8 mouse cellular contexts compared by ENCODE assay signal in the genomic region with DNA sequence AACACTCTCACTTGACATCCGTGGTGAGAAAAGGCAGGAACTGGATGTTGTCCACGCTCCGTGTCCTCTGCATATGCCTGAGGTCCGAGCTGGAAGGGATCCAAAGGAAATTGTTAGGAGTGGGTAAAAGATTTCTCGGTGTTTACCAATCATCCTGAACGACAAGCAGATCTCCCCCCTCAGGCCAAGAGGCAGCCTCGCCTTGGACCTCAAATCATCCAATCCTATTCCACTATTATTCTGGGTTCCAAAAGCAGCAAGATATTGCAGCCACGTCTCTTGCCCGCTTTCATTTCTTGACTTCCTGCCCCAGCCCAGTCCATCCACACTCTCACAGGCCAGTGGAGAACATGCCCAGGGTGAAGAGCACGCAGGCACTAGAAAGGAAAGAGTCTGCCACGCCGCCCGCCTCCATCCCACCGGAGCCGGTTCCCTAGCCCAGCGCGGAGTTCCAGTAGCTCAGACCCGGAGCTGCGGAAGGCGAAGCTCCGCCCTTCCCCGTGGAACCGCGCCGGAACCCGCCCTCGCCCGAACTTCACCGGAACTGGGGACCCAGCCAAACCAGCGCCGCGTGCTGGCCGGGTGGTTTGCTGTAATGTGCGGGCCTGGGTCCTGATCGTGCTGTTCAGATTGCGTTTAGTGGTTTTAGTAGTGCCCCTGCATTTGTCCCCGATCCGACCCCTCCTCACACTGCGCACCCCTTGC. TPM values are rescaled to one million over a fixed set of nuclear protein-coding genes. Genes with fewer than 3 reads are reported as not detected.
DNase-seq lines count a peak whose midpoint lies in the region; ATAC-seq lines count a peak whose summit lies in the region.

A gene (minus strand): TSS at position 520 of the 705 bp plus-strand sequence.

- H3K4me1 ChIP-seq in hindbrain, embryonic 16.5 days (ENCODE audit: control insufficient read depth, insufficient read depth, low read depth, low read length) = peaks cover 37% of the 10 kb centered on the region
- peaks cover 59% of the 10 kb centered on the region for H3K4me1 ChIP-seq in megakaryocyte, embryonic 14.5 days

- H3K9me3 ChIP-seq in hindbrain, embryonic 16.5 days (ENCODE audit: control insufficient read depth, low read length) = no peaks in the 10 kb centered on the region
- no peaks in the 10 kb centered on the region for H3K9me3 ChIP-seq in megakaryocyte, embryonic 14.5 days

- peak within 1 kb of the TSS; percentile 86 for H3K4me2 ChIP-seq in hindbrain, embryonic 16.5 days (ENCODE audit: low read length)

- DNase-seq in T-cell, adult 2 months (ENCODE audit: low spot score) = peak; percentile 70
- DNase-seq in cerebellum, postnatal 36 days = peak; percentile 83 to 88
- peak; percentile 73 to 82 for DNase-seq in gastrocnemius, adult 8-10 months (ENCODE audit: low spot score in 2 of 2)
- peak; percentile 73 to 93 for DNase-seq in left cerebral cortex, postnatal 10 days (ENCODE audit: extremely low spot score in 1 of 2, low spot score in 2 of 2)
- DNase-seq in right cerebral cortex, postnatal 25 days = peak; percentile 84
- peak; percentile 79 to 88 for DNase-seq in urinary bladder, postnatal 36 days (ENCODE audit: low spot score in 2 of 2)

- H3K27me3 ChIP-seq in hindbrain, embryonic 16.5 days (replicated peaks; ENCODE audit: control insufficient read depth, insufficient read depth, low read length) = no peaks in the 10 kb centered on the region
- H3K27me3 ChIP-seq in megakaryocyte, embryonic 14.5 days (replicated peaks) = peaks cover 21% of the 10 kb centered on the region

- peak within 1 kb of the TSS; percentile 76 for H3K27ac ChIP-seq in hindbrain, embryonic 16.5 days (ENCODE audit: low read depth, low read length)

- 0 out of 2 replicates have a peak, but pooled peaks cover 3% of the 10 kb centered on the region for H3K36me3 ChIP-seq in hindbrain, embryonic 16.5 days (ENCODE audit: control insufficient read depth, insufficient read depth, low read length)
- peaks cover 9% of the 10 kb centered on the region for H3K36me3 ChIP-seq in megakaryocyte, embryonic 14.5 days (replicated peaks; ENCODE audit: low read length)

- peak within 1 kb of the TSS; percentile 51 for H3K4me3 ChIP-seq in hindbrain, embryonic 16.5 days (ENCODE audit: low read length)
- peak within 1 kb of the TSS; percentile 94 for H3K4me3 ChIP-seq in megakaryocyte, embryonic 14.5 days (replicated peaks)

- intact Hi-C loops in left cerebral cortex, postnatal 10 days (cut with DNase I) = no loop called here

- peak; percentile 68 for ATAC-seq in hindbrain, embryonic 16.5 days

- H3K9ac ChIP-seq in hindbrain, embryonic 16.5 days (ENCODE audit: low read depth, low read length) = peak within 1 kb of the TSS; percentile 73

- 2% methylated on average over 39 of the region's 39 CpGs for WGBS in hindbrain, embryonic 16.5 days

RNA-seq across cellular contexts. Expression of the gene that starts here (rescaled TPM):
- 1 to 10 TPM; 6.3 to 9.0 (median 7.7) TPM for total RNA-seq in gastrocnemius, adult 8-10 months (2022)
- 39.4 and 43.9 TPM in 2 replicates for polyA plus RNA-seq in hindbrain, embryonic 16.5 days (2015; fragmentation: Nextera tagmentation; extraction: Ambion mirVana)
- total RNA-seq in left cerebral cortex, postnatal 10 days (2021) = 10 to 100 TPM; 17.9 to 22.3 TPM
- polyA plus RNA-seq in megakaryocyte, embryonic 14.5 days (2012; ENCODE audit: insufficient read depth, low replicate concordance) = 7.0 and 25.0 TPM in 2 replicates

Comparison
In these comparisons a context has a peak if more than half of its experiments do, and no peak if none do; other contexts are left out.
1. Peak in every context shown above with its lines: DNase-seq, ATAC-seq, H3K4me3 ChIP-seq and H3K27ac ChIP-seq.